Mouse (Mus musculus) spleen, postnatal 4 days (tissue): ENCODE data around the gene Ranbp2.

Experiments
- DNase-seq, 2 experiments: peaks; one replicate each; pipeline ENCODE4 v3.0.0; 2022; ENCODE audit warnings: low spot score in 2 of 2

Ranbp2 gene

GRCm38 (mm10) chr10:58446384-58447279, at the start of gene Ranbp2:
Gene Ranbp2 (plus strand): TSS chr10:58446920.
- DNase-seq = peak; percentile 97 to 98

- DNase-seq = no peak
Observed at GRCm38 (mm10) chr10:58398941-58399340, 47.8 kb upstream of the Ranbp2 start.

GRCm38 (mm10) chr10:58401838-58402237, 44.9 kb upstream of the Ranbp2 start:
- DNase-seq = no peak

- no peak for DNase-seq
Observed at GRCm38 (mm10) chr10:58404639-58405038, 42.1 kb upstream of the Ranbp2 start.

GRCm38 (mm10) chr10:58405285-58405948, 41.3 kb upstream of the Ranbp2 start:
- DNase-seq = no peak

GRCm38 (mm10) chr10:58405949-58406305, 40.8 kb upstream of the Ranbp2 start:
- no peak for DNase-seq

GRCm38 (mm10) chr10:58412331-58412730, 34.4 kb upstream of the Ranbp2 start:
- peak in 1 of 2 experiments; percentile 48 for DNase-seq

- no peak for DNase-seq
Observed at GRCm38 (mm10) chr10:58412852-58413251, 33.9 kb upstream of the Ranbp2 start.

GRCm38 (mm10) chr10:58416702-58417101, 30.0 kb upstream of the Ranbp2 start:
- DNase-seq = no peak

GRCm38 (mm10) chr10:58418290-58418971, 28.3 kb upstream of the Ranbp2 start:
- DNase-seq = no peak

- DNase-seq = no peak
Observed at GRCm38 (mm10) chr10:58427930-58428329, 18.8 kb upstream of the Ranbp2 start.

- DNase-seq = no peak
Observed at GRCm38 (mm10) chr10:58445850-58446249, 870 bp upstream of the Ranbp2 start.

GRCm38 (mm10) chr10:58447280-58447781, 611 bp downstream of the Ranbp2 start:
- DNase-seq = no peak

- DNase-seq = no peak
Observed at GRCm38 (mm10) chr10:58451575-58451974, 4.9 kb downstream of the Ranbp2 start.

GRCm38 (mm10) chr10:58452185-58452584, 5.5 kb downstream of the Ranbp2 start:
- DNase-seq = no peak

- no peak for DNase-seq
Observed at GRCm38 (mm10) chr10:58459896-58460295, 13.2 kb downstream of the Ranbp2 start.

GRCm38 (mm10) chr10:58477086-58477755, 30.5 kb downstream of the Ranbp2 start:
- no peak for DNase-seq

- DNase-seq = no peak
Observed at GRCm38 (mm10) chr10:58478071-58478578, 31.4 kb downstream of the Ranbp2 start.

- DNase-seq = no peak
Observed at GRCm38 (mm10) chr10:58479954-58480490, 33.3 kb downstream of the Ranbp2 start.

- no peak for DNase-seq
Observed at GRCm38 (mm10) chr10:58491031-58491430, 44.3 kb downstream of the Ranbp2 start.

- DNase-seq = no peak
Observed at GRCm38 (mm10) chr10:58495637-58496036, 48.9 kb downstream of the Ranbp2 start.
